Mouse (Mus musculus) neural tube, embryonic 15.5 days (tissue): ENCODE measurements around the gene Adam1a. TPM values are rescaled to one million over a fixed set of nuclear protein-coding genes. Genes with fewer than 3 reads are reported as not detected.
"Not testable (repeated sequence)": the region's sequence is repeated elsewhere in the genome, so short reads cannot be mapped to it uniquely, and the experiment has no call there.

Experiments used
- ATAC-seq: fragments of 200-750 bp; cut with Nextera tagmentation; 2 replicates; pipeline ENCODE4 v1.8.0; 2017; ENCODE audit warnings: mild to moderate bottlenecking, moderate TSS enrichment, moderate library complexity; ENCODE audit not compliant: low FRiP score
- H3K27ac ChIP-seq: fragments of 300-500 bp; sonication (generic); replicated peaks from 2 replicates; pipeline ENCODE4 v1.5.1; 2015; ENCODE audit warnings: mild to moderate bottlenecking, inconsistent platforms
- H3K27me3 ChIP-seq: fragments of 300-500 bp; sonication (generic); replicated peaks from 2 replicates; pipeline ENCODE4 v1.6.1; 2015; ENCODE audit warnings: inconsistent platforms
- H3K36me3 ChIP-seq: fragments of 300-500 bp; sonication (generic); 2 replicates; pipeline ENCODE4 v1.6.1; 2015; ENCODE audit warnings: inconsistent platforms
- H3K4me1 ChIP-seq: fragments of 300-500 bp; sonication (generic); 2 replicates; pipeline ENCODE4 v1.6.1; 2015; ENCODE audit warnings: inconsistent platforms
- H3K4me2 ChIP-seq: fragments of 300-500 bp; sonication (generic); 2 replicates; pipeline ENCODE4 v1.6.1; 2015; ENCODE audit warnings: inconsistent platforms, mild to moderate bottlenecking, moderate library complexity
- H3K4me3 ChIP-seq: fragments of 300-500 bp; sonication (generic); replicated peaks from 2 replicates; pipeline ENCODE4 v1.5.1; 2015; ENCODE audit warnings: mild to moderate bottlenecking, inconsistent platforms
- H3K9ac ChIP-seq: fragments of 300-500 bp; sonication (generic); replicated peaks from 2 replicates; pipeline ENCODE4 v1.6.1; 2015; ENCODE audit warnings: mild to moderate bottlenecking, inconsistent platforms
- H3K9me3 ChIP-seq: fragments of 300-500 bp; sonication (generic); replicated peaks from 2 replicates; pipeline ENCODE4 v1.6.1; 2016; ENCODE audit warnings: inconsistent platforms
- WGBS: fragments of 180-500 bp; shearing (Covaris S2); methylation state at CpG from one replicate; pipeline ENCODE4 v1.1.7; 2015; ENCODE audit warnings: mixed read lengths; 5-methylcytosine and 5-hydroxymethylcytosine counted together
- polyA plus RNA-seq: library from polyadenylated mRNA; unstranded; fragments of >200 nt; fragmentation: Nextera tagmentation; extraction: Ambion mirVana; gene quantifications from 2 replicates; pipeline ENCODE4 v1.2.1, GENCODE M21; 2015

The Adam1a gene
- polyA plus RNA-seq, 1 experiment from 2014 or later: 4.6 TPM

DNA sequence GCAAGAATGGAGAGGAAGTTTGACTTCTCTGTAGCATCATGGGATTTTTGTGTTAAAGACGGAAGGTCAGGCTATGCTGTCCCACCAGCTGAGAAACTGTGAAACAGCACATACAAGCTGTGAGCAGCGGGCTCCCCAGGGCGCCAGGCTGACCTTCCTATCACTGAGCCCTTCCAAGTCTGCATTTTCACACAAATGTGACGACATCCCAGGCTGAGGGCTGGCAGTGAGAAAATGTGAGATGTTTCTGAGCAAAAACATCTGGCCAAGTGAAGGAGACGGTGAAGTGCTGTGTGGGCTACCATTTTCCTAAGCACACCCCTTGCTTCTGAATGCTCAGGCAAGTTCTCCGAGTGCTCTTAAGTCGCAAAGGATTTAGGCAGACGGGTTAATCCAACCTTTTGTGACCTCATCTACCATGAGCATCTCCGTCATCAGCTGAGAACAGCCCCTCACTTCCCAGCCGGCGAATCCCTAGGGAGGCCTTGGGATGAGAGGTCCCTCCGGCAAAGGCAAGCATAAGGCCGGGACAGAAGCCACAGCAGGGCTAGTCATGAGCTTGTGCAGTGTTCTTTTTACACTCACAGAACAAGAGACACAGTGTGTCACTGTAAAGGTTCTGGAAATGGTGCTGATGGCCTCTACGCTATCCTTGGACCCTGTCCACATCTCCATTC, 19.4 kb downstream of the Adam1a start:
- no peak overlapping the region for H3K9ac ChIP-seq
- H3K4me3 ChIP-seq: no peak overlapping the region
- H3K4me1 ChIP-seq: no peaks in the 10 kb centered on the region
- no peak overlapping the region for H3K4me2 ChIP-seq
- peaks cover 78% of the 10 kb centered on the region for H3K36me3 ChIP-seq
- H3K9me3 ChIP-seq: no peaks in the 10 kb centered on the region
- H3K27me3 ChIP-seq: no peaks in the 10 kb centered on the region
- ATAC-seq: no peak
- WGBS: 90% methylated on average over 14 of the region's 14 CpGs
- no peak overlapping the region for H3K27ac ChIP-seq

GRCm38 (mm10) chr5:121519758-121520157, 25.5 kb downstream of the Adam1a start:
- not testable (repeated sequence) for H3K27me3 ChIP-seq, H3K9ac ChIP-seq, H3K4me3 ChIP-seq, H3K27ac ChIP-seq, H3K9me3 ChIP-seq, ATAC-seq, H3K4me2 ChIP-seq, H3K4me1 ChIP-seq
- 95% methylated on average over 12 of the region's 17 CpGs for WGBS
- peaks cover 44% of the 10 kb centered on the region for H3K36me3 ChIP-seq

- Histone ChIP-seq H3K4me3 (no peak overlapping the region), H3K36me3 (peaks cover 37% of the 10 kb centered on the region), H3K4me1 (no peaks in the 10 kb centered on the region), H3K4me2 (no peak overlapping the region), H3K27ac (no peak overlapping the region), H3K9me3 (no peaks in the 10 kb centered on the region), H3K9ac (no peak overlapping the region), H3K27me3 (no peaks in the 10 kb centered on the region)
- 96% methylated on average over 9 of the region's 9 CpGs for WGBS
- ATAC-seq: no peak
Observed at GRCm38 (mm10) chr5:121518983-121519382, 26.3 kb downstream of the Adam1a start.

DNA sequence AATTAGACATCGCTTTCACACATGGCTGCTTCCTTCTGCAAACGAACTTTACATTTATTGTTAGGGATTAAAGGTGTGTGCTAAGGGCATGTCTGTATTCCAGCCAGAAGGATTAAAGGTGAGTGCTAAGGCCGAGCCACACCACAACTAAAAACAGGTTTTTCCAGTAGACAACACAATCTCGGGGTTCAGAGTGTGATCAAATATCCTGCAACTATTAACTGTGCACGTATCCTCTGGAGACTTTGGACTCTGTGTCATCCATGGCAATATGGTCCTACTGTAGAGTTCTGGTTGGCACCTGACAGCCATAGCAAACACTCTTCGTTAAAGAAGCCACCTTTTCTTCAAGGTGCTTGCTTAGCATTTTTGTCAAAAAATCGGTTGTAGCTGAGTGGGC, 35.3 kb downstream of the Adam1a start:
- WGBS: 81% methylated on average over 7 of the region's 7 CpGs
- no peaks in the 10 kb centered on the region for H3K36me3 ChIP-seq
- H3K27me3 ChIP-seq: no peaks in the 10 kb centered on the region
- ATAC-seq: no peak
- no peaks in the 10 kb centered on the region for H3K4me1 ChIP-seq
- H3K9ac ChIP-seq: no peak overlapping the region
- H3K4me2 ChIP-seq: no peak overlapping the region
- no peak overlapping the region for H3K27ac ChIP-seq
- no peak overlapping the region for H3K4me3 ChIP-seq
- no peaks in the 10 kb centered on the region for H3K9me3 ChIP-seq

- no peak for ATAC-seq
- no peaks in the 10 kb centered on the region for H3K4me1 ChIP-seq
- no peak overlapping the region for H3K9ac ChIP-seq
- H3K27me3 ChIP-seq: no peaks in the 10 kb centered on the region
- no peak overlapping the region for H3K27ac ChIP-seq
- H3K9me3 ChIP-seq: no peaks in the 10 kb centered on the region
- WGBS: 96% methylated on average over 1 of the region's 1 CpGs
- no peak overlapping the region for H3K4me3 ChIP-seq
- no peaks in the 10 kb centered on the region for H3K36me3 ChIP-seq
- no peak overlapping the region for H3K4me2 ChIP-seq
Observed at GRCm38 (mm10) chr5:121506846-121507245, 38.4 kb downstream of the Adam1a start.

GRCm38 (mm10) chr5:121503231-121503630, 42.1 kb downstream of the Adam1a start, which contains the start of gene Adam1b:
Gene Adam1b (minus strand): TSS chr5:121503435.
- no peak within 1 kb of the TSS for H3K4me2 ChIP-seq
- H3K4me3 ChIP-seq: no peak within 1 kb of the TSS
- H3K27me3 ChIP-seq: no peaks in the 10 kb centered on the region
- no peaks in the 10 kb centered on the region for H3K9me3 ChIP-seq
- ATAC-seq: no peak
- H3K27ac ChIP-seq: no peak within 1 kb of the TSS
- no peaks in the 10 kb centered on the region for H3K4me1 ChIP-seq
- WGBS: 92% methylated on average over 3 of the region's 3 CpGs
- no peaks in the 10 kb centered on the region for H3K36me3 ChIP-seq
- H3K9ac ChIP-seq: no peak within 1 kb of the TSS

DNA sequence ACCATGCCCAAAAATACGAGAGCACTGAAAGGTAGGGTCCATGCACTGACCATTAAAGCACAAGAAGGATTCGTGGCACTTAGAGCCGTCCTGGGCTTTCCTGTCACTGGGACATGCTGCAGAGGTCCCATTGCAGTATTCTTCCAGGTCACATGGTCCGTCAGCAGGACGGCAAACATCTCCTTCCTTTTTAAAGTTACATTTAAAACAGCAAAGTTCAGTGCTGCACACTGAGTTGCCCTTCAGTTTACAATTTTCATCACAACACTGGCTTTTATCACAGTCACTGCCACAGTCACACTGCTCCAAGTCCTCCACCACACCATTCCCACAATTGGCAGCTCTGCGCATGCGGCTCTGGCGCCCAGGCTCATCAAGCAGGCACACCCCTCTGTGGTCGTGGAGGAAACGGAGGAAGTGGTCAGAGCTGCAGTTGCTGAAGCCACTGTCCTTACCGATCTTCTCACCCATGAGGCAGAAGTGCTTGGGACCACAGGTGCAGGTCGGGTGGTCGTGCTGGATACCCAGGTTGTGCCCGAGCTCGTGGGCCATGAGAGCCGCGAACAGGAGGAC, 43.8 kb downstream of the Adam1a start:
- not testable (repeated sequence) for H3K4me1 ChIP-seq, H3K4me3 ChIP-seq
- WGBS: 84% methylated on average over 10 of the region's 17 CpGs

DNA sequence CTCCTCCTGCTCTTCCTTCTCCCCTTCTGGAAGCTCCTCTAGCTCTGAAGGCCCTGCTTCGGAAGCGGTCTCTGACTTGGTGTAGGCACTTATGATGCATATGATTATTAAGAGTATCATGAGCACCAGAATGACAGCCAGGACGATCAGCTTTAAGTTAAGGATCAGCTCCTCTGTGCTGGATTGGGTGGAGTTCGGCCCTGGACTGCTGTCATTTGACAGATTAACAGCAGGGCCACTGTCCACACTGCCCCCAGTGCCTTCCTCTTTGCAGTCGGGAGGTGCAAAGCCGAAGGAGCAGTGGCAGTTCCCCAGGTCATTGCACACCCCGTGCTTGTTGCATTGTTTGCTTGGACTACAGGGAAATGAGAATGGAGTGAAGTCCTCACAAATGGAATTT, 44.6 kb downstream of the Adam1a start:
- 76% methylated on average over 7 of the region's 7 CpGs for WGBS
- Histone ChIP-seq H3K27ac (no peak overlapping the region), H3K36me3 (no peaks in the 10 kb centered on the region), H3K4me2 (no peak overlapping the region), H3K9ac (no peak overlapping the region), H3K9me3 (no peaks in the 10 kb centered on the region), H3K4me3 (no peak overlapping the region), H3K4me1 (no peaks in the 10 kb centered on the region), H3K27me3 (no peaks in the 10 kb centered on the region)
- ATAC-seq: no peak

More for the DNA sequence above, 43.8 kb downstream of the Adam1a start:
- not testable (repeated sequence) for H3K9ac ChIP-seq, H3K27ac ChIP-seq, H3K4me2 ChIP-seq, ATAC-seq, H3K9me3 ChIP-seq, H3K27me3 ChIP-seq, H3K36me3 ChIP-seq

- no peaks in the 10 kb centered on the region for H3K27me3 ChIP-seq
- WGBS: 82% methylated on average over 8 of the region's 8 CpGs
Observed at GRCm38 (mm10) chr5:121493305-121493704, 52.0 kb downstream of the Adam1a start.

DNA sequence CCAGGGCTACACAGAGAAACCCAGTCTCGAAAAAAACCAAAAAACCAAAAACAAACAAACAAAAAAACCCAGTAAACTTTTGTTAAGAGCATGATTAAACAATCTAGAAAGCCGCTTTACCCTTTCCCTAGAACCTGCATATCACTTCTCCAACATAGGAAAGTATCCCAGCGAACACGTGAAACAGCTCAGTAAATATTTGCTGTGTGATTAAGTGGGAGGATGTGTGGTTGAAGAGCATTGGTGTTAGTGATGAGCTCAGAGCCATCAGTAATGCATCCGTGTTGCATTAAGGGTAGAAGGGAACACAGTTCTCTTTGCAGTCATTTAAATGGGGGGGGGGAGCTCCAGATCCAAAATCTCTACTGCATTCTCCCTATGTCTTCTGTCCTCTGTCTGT, 60.5 kb downstream of the Adam1a start:
- Histone ChIP-seq H3K36me3 (no peaks in the 10 kb centered on the region), H3K4me3 (no peak overlapping the region), H3K27me3 (no peaks in the 10 kb centered on the region), H3K4me1 (no peaks in the 10 kb centered on the region), H3K9me3 (no peaks in the 10 kb centered on the region), H3K4me2 (no peak overlapping the region), H3K9ac (no peak overlapping the region), H3K27ac (no peak overlapping the region)
- ATAC-seq: no peak
- 81% methylated on average over 5 of the region's 5 CpGs for WGBS

More at GRCm38 (mm10) chr5:121493305-121493704, 52.0 kb downstream of the Adam1a start:
- no peak overlapping the region for H3K4me2 ChIP-seq
- H3K27ac ChIP-seq: no peak overlapping the region
- H3K4me3 ChIP-seq: no peak overlapping the region
- ATAC-seq: no peak
- H3K4me1 ChIP-seq: no peaks in the 10 kb centered on the region
- no peaks in the 10 kb centered on the region for H3K9me3 ChIP-seq
- no peaks in the 10 kb centered on the region for H3K36me3 ChIP-seq
- H3K9ac ChIP-seq: no peak overlapping the region

DNA sequence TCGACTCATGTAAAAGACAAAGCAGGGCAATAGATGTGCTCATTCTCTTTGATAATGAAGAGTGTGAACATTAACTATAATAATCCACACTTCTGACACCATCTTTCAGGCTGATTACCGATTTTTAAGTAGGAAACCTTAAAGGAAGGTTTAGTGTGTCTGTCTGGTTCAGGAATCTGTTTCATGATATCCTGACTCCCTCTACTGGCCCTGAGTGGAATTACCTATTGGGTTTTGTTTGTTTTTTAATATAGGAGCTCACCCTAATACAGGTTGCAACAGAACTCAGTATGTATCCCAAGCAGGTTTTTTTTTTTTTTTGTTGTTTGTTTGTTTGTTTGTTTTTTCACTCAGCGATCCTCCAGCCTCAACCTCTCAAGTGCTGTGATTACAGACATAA, 67.6 kb downstream of the Adam1a start:
- Histone ChIP-seq H3K27me3 (no peaks in the 10 kb centered on the region), H3K27ac (0 out of 2 replicates have a peak overlapping the region, but pooled peaks have one; percentile 6)
- 34% methylated on average over 3 of the region's 3 CpGs for WGBS

DNA sequence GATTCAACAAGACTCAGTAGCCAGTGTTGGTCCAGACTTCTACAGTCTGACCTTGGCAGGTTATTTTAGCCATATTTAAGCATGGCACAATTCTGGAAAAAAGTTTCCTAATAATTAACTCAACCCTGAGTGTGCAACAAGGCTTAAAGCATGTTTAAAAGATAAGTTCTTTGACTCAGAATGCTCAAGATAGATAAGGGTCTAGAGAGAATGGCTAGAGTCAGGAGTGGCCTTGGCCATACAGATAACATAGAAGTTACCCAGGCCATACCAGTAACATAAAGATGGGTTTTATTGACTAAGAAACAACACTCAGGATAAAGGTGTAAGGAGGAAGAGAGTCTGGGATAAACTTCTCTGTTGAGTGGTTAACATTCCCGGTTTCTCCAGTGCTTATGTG, 69.2 kb downstream of the Adam1a start:
- WGBS: 85% methylated on average over 1 of the region's 1 CpGs
- no peaks in the 10 kb centered on the region for H3K36me3 ChIP-seq
- no peak overlapping the region for H3K4me3 ChIP-seq
- no peak for ATAC-seq
- H3K9ac ChIP-seq: no peak overlapping the region
- H3K27me3 ChIP-seq: no peaks in the 10 kb centered on the region
- H3K4me1 ChIP-seq: no peaks in the 10 kb centered on the region
- no peak overlapping the region for H3K4me2 ChIP-seq
- H3K27ac ChIP-seq: no peak overlapping the region
- H3K9me3 ChIP-seq: no peaks in the 10 kb centered on the region

More for the DNA sequence above, 67.6 kb downstream of the Adam1a start:
- Histone ChIP-seq H3K4me2 (no peak overlapping the region), H3K36me3 (no peaks in the 10 kb centered on the region), H3K9me3 (no peaks in the 10 kb centered on the region), H3K9ac (no peak overlapping the region), H3K4me3 (no peak overlapping the region), H3K4me1 (no peaks in the 10 kb centered on the region)
- ATAC-seq: no peak
